Mouse (Mus musculus): ENCODE measurements around the gene Prm1.
A peak's percentile ranks its signal among the peaks of the same experiment; 100 is the strongest.
"Not testable (repeated sequence)": the region's sequence is repeated elsewhere in the genome, so short reads cannot be mapped to it uniquely, and the experiment has no call there.

Gene Prm1

GRCm38 (mm10) chr16:10805789-10806527, at the start of gene Prm1:
Gene Prm1, minus strand, starts transcription at chr16:10805839.
- no peak for DNase-seq

GRCm38 (mm10) chr16:10852216-10852615, 46.6 kb upstream of the Prm1 start:
- not testable (repeated sequence) for DNase-seq

GRCm38 (mm10) chr16:10850905-10851304, 45.3 kb upstream of the Prm1 start:
- DNase-seq: no peak

- peak; percentile 79 to 90 for DNase-seq
These were observed 44.6 kb upstream of the Prm1 start for GRCm38 (mm10) chr16:10849965-10850861.

GRCm38 (mm10) chr16:10846503-10846902, 40.9 kb upstream of the Prm1 start:
- DNase-seq: peak; percentile 66 to 80

GRCm38 (mm10) chr16:10845952-10846351, 40.3 kb upstream of the Prm1 start:
- DNase-seq: no peak

- no peak for DNase-seq
These were observed 38.7 kb upstream of the Prm1 start for GRCm38 (mm10) chr16:10844319-10844670.

- DNase-seq: peak; percentile 67 to 82
These were observed 38.1 kb upstream of the Prm1 start for GRCm38 (mm10) chr16:10843486-10844318.

GRCm38 (mm10) chr16:10842282-10842855, 36.7 kb upstream of the Prm1 start:
- no peak for DNase-seq

GRCm38 (mm10) chr16:10840018-10840417, 34.4 kb upstream of the Prm1 start:
- DNase-seq: no peak

- peak; percentile 43 to 46 for DNase-seq
These were observed 33.0 kb upstream of the Prm1 start for GRCm38 (mm10) chr16:10838487-10839245.

GRCm38 (mm10) chr16:10837903-10838302, 32.3 kb upstream of the Prm1 start:
- DNase-seq: no peak

- no peak for DNase-seq
These were observed 31.6 kb upstream of the Prm1 start for GRCm38 (mm10) chr16:10837250-10837649.

GRCm38 (mm10) chr16:10836388-10836787, 30.7 kb upstream of the Prm1 start:
- DNase-seq: no peak

- peak; percentile 90 to 91 for DNase-seq
These were observed 29.4 kb upstream of the Prm1 start, which contains the start of gene Rmi2 for GRCm38 (mm10) chr16:10834911-10835587. Gene Rmi2, plus strand, starts transcription at chr16:10835059.

GRCm38 (mm10) chr16:10834542-10834910, 28.9 kb upstream of the Prm1 start:
- no peak for DNase-seq

GRCm38 (mm10) chr16:10828461-10828805, 22.8 kb upstream of the Prm1 start:
- DNase-seq: no peak

- no peak for DNase-seq
These were observed 22.3 kb upstream of the Prm1 start for GRCm38 (mm10) chr16:10827766-10828460.

GRCm38 (mm10) chr16:10827269-10827668, 21.6 kb upstream of the Prm1 start:
- no peak for DNase-seq

- no peak for DNase-seq
These were observed 20.2 kb upstream of the Prm1 start for GRCm38 (mm10) chr16:10825840-10826239.

- DNase-seq: no peak
These were observed 18.9 kb upstream of the Prm1 start for GRCm38 (mm10) chr16:10824536-10824935.
